Mouse (Mus musculus): ENCODE results near the gene Stim1. TPM values are rescaled to one million over a fixed set of nuclear protein-coding genes. Genes with fewer than 3 reads are reported as not detected.

The Stim1 gene
- total and polyA plus RNA-seq, 3 experiments, result 10.2 to 26.6 (median 23.9) TPM

DNA sequence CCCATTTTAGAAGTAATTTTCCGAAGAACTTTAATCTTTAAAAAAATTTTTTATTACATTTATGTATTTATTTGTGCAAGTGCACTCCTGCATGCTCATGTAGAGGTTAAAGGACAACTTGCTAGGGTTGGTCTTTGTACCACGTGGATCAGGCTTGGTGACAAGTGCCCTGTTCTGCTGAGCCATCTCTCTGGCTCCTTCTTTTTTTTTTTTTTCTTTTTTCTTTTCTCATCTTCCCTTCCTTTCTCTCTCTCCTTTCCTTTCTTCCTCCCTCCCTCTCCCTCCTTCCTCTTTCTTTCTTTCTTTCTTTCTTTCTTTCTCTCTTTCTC, 45.9 kb downstream of the Stim1 start:
- dilution Hi-C loops (cut with MboI; ENCODE audit: extremely low pct_ligation_motif_present, extremely low pct_unique_long_range_greater_than_20kb, low sequenced_read_pairs), result no loop called here
- peaks cover 0 to 34% of the 10 kb centered on the region in 2 experiments; a peak in 2 of 4 replicates for H3K4me1 ChIP-seq (ENCODE audit: control insufficient read depth in 1 of 2, insufficient read depth in 2 of 2)
- no peaks in the 10 kb centered on the region for H3K79me2 ChIP-seq (replicated peaks; ENCODE audit: control insufficient read depth, extremely low read depth, insufficient read depth, poor library complexity, severe bottlenecking)
- DNase-seq (ENCODE audit: extremely low read depth), result no peak
- no peak overlapping the region for H3K9ac ChIP-seq (ENCODE audit: insufficient read depth, low read depth)
- H3K4me2 ChIP-seq (ENCODE audit: insufficient read depth, low read depth, poor library complexity, severe bottlenecking), result no peak overlapping the region
- in situ Hi-C loops (cut with MboI; ENCODE audit: low pct_ligation_motif_present, low pct_unique_long_range_greater_than_20kb, low sequenced_read_pairs), result no loop called here
- H3K4me3 ChIP-seq (replicated peaks in 1 of 3; ENCODE audit: low read depth in 2 of 3, low read length in 2 of 3, poor library complexity in 1 of 3), result no peak overlapping the region
- H3K27me3 ChIP-seq (replicated peaks), result no peaks in the 10 kb centered on the region
- H3K36me3 ChIP-seq (replicated peaks in 1 of 2; ENCODE audit: control insufficient read depth in 1 of 2, insufficient read depth in 1 of 2, low read length in 1 of 2), result no peaks in the 10 kb centered on the region
- no peak overlapping the region for H3K27ac ChIP-seq (ENCODE audit: insufficient read depth, low read depth)
- no peaks in the 10 kb centered on the region for H3K9me3 ChIP-seq (replicated peaks; ENCODE audit: low read length)
- no peak for TF ChIP-seq USF1 (IDR thresholded peaks at IDR 0.05; ENCODE audit: low read depth, low read length)
- no peak for TF ChIP-seq ETS1 (conservative IDR thresholded peaks at IDR 0.05; ENCODE audit: low read depth, low read length)
- no peak for TF ChIP-seq RAD21 (IDR thresholded peaks at IDR 0.05; ENCODE audit: low read depth, low read length)

DNA sequence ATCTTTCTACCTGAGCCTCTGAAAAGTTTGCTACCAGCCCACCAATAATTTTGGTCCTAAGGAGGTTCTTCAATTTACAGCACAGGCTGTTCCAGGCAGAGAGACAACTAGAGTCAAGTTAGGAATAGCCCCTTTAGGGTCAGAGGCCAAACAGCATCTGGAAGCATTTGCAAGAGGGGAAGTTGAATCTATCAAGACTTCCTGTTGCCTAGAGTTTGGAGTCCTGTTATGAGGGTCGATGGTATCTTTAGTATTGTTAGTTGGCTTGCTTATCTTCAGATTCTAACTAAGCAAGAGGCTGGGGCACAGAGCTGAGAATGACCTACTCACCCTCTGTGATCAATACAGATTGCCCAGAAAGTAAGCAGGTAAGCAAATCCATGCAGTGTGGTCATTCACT, 46.5 kb downstream of the Stim1 start:
- Histone ChIP-seq H3K36me3 (replicated peaks in 1 of 2; ENCODE audit: control insufficient read depth in 1 of 2, insufficient read depth in 1 of 2, low read length in 1 of 2) (no peaks in the 10 kb centered on the region), H3K9me3 (replicated peaks; ENCODE audit: low read length) (no peaks in the 10 kb centered on the region), H3K27me3 (replicated peaks) (no peaks in the 10 kb centered on the region), H3K27ac (ENCODE audit: insufficient read depth, low read depth) (no peak overlapping the region), H3K79me2 (replicated peaks; ENCODE audit: control insufficient read depth, extremely low read depth, insufficient read depth, poor library complexity, severe bottlenecking) (no peaks in the 10 kb centered on the region), H3K4me3 (replicated peaks in 1 of 3; ENCODE audit: low read depth in 2 of 3, low read length in 2 of 3, poor library complexity in 1 of 3) (no peak overlapping the region), H3K9ac (ENCODE audit: insufficient read depth, low read depth) (no peak overlapping the region), H3K4me2 (ENCODE audit: insufficient read depth, low read depth, poor library complexity, severe bottlenecking) (no peak overlapping the region), H3K4me1 (ENCODE audit: control insufficient read depth in 1 of 2, insufficient read depth in 2 of 2) (peaks cover 0 to 34% of the 10 kb centered on the region in 2 experiments; a peak in 2 of 4 replicates)
- DNase-seq (ENCODE audit: extremely low read depth), result no peak
- TF ChIP-seq USF2 (conservative IDR thresholded peaks at IDR 0.05; ENCODE audit: low read depth, low read length), result no peak
- no peak for TF ChIP-seq ZC3H11A (IDR thresholded peaks at IDR 0.05; ENCODE audit: low read depth, low read length)
- no peak for TF ChIP-seq CHD2 (IDR thresholded peaks at IDR 0.05; ENCODE audit: low read length)
- no peak for TF ChIP-seq TBP (conservative IDR thresholded peaks at IDR 0.05; ENCODE audit: low read depth, low read length)
- no peak for TF ChIP-seq NELFE (IDR thresholded peaks at IDR 0.05; ENCODE audit: low read depth, low read length)
- TF ChIP-seq ELF1 (IDR thresholded peaks at IDR 0.05; ENCODE audit: low read depth, low read length), result no peak
- no peak for TF ChIP-seq RCOR1 (conservative IDR thresholded peaks at IDR 0.05; ENCODE audit: low read depth, low read length)
- no peak for TF ChIP-seq ZMIZ1 (IDR thresholded peaks at IDR 0.05; ENCODE audit: low read depth, low read length)
- TF ChIP-seq BHLHE40 (IDR thresholded peaks at IDR 0.05; ENCODE audit: low read depth, low read length), result no peak
- no peak for TF ChIP-seq POLR2A (IDR thresholded peaks at IDR 0.05; ENCODE audit: low read depth, low read length)
- no peak for TF ChIP-seq GABPA (IDR thresholded peaks at IDR 0.05; ENCODE audit: insufficient replicate concordance, low read depth, low read length)
- no peak for TF ChIP-seq MXI1 (IDR thresholded peaks at IDR 0.05; ENCODE audit: low read depth, low read length)
- TF ChIP-seq IRF4 (IDR thresholded peaks at IDR 0.05; ENCODE audit: low read depth, low read length), result no peak
- TF ChIP-seq PAX5 (IDR thresholded peaks at IDR 0.05; ENCODE audit: low read length), result no peak
- in situ Hi-C loops (cut with MboI; ENCODE audit: low pct_ligation_motif_present, low pct_unique_long_range_greater_than_20kb, low sequenced_read_pairs) (no loop called here), dilution Hi-C loops (cut with MboI; ENCODE audit: extremely low pct_ligation_motif_present, extremely low pct_unique_long_range_greater_than_20kb, low sequenced_read_pairs) (no loop called here)

All from CH12.LX (cell line).